Mouse (Mus musculus) hindbrain, embryonic 13.5 days (tissue): ENCODE measurements around the gene Slx. TPM values are rescaled to one million over a fixed set of nuclear protein-coding genes. Genes with fewer than 3 reads are reported as not detected.
"Not testable (repeated sequence)": the region's sequence is repeated elsewhere in the genome, so short reads cannot be mapped to it uniquely, and the experiment has no call there.

Experiments used
- ATAC-seq: fragments of 200-750 bp; cut with Nextera tagmentation; 2 replicates; pipeline ENCODE4 v1.8.0; 2017; ENCODE audit warnings: moderate TSS enrichment; ENCODE audit not compliant: low FRiP score
- H3K27ac ChIP-seq: fragments of 300-500 bp; sonication (generic); 2 replicates; pipeline ENCODE4 v1.5.1; 2015; ENCODE audit warnings: inconsistent platforms, mild to moderate bottlenecking, moderate library complexity
- H3K27me3 ChIP-seq: fragments of 300-500 bp; sonication (generic); 2 replicates; pipeline ENCODE4 v1.6.1; 2015; ENCODE audit warnings: mild to moderate bottlenecking, inconsistent platforms
- H3K36me3 ChIP-seq: fragments of 300-500 bp; sonication (generic); 2 replicates; pipeline ENCODE4 v1.6.1; 2015; ENCODE audit warnings: mild to moderate bottlenecking, inconsistent platforms
- H3K4me1 ChIP-seq: fragments of 300-500 bp; sonication (generic); replicated peaks from 2 replicates; pipeline ENCODE4 v1.6.1; 2015; ENCODE audit warnings: inconsistent platforms
- H3K4me2 ChIP-seq: fragments of 300-500 bp; sonication (generic); 2 replicates; pipeline ENCODE4 v1.6.1; 2015; ENCODE audit warnings: inconsistent platforms, mild to moderate bottlenecking, moderate library complexity
- H3K4me3 ChIP-seq: fragments of 300-500 bp; sonication (generic); 2 replicates; pipeline ENCODE4 v1.5.1; 2015; ENCODE audit warnings: mild to moderate bottlenecking, inconsistent platforms
- H3K9ac ChIP-seq: fragments of 300-500 bp; sonication (generic); 2 replicates; pipeline ENCODE4 v1.6.1; 2015; ENCODE audit warnings: mild to moderate bottlenecking, inconsistent platforms
- H3K9me3 ChIP-seq: fragments of 300-500 bp; sonication (generic); 2 replicates; pipeline ENCODE4 v1.6.1; 2016; ENCODE audit warnings: inconsistent platforms
- WGBS: fragments of 180-500 bp; shearing (Covaris S2); methylation state at CpG from one replicate; pipeline ENCODE4 v1.1.7; 2015; 5-methylcytosine and 5-hydroxymethylcytosine counted together
- microRNA-seq: library from miRNA; unstranded; fragments of <30 nt; microRNA quantifications from one replicate; pipeline ENCODE4, GENCODE M21; 2016
- polyA plus RNA-seq: library from polyadenylated mRNA; unstranded; fragments of >200 nt; fragmentation: Nextera tagmentation; extraction: Ambion mirVana; gene quantifications from 2 replicates; pipeline ENCODE4 v1.2.1, GENCODE M21; 2015

Gene Slx
- not detected in 2 replicates for polyA plus RNA-seq

DNA sequence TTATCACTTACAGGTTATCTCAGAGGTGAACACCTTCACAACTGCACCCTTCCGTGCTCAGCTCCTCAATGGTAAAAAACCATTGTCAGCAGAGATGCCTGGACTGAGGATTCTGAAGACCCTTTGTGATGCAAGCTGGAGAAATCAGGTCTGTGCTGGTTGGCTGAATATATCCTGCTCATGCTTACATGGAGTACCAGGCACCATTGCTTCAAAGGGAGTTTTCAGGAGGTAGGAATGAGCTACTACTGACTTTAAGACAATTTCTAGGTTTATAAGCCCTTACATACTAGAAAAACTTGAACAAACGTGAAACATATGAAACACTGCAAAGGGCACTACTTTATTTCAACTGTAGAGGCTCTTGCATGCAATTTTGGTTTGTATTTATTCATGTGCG lies at the start of gene Slx:
Gene Slx, minus strand, starts transcription at position 101 of the 400 bp plus-strand sequence.
- not testable (repeated sequence) for H3K36me3 ChIP-seq, ATAC-seq
- WGBS, result 73% methylated on average over 3 of the region's 3 CpGs

More for the DNA sequence above, at the start of gene Slx:
- not testable (repeated sequence) for H3K9me3 ChIP-seq, H3K4me1 ChIP-seq, H3K4me2 ChIP-seq, H3K27me3 ChIP-seq, H3K27ac ChIP-seq, H3K4me3 ChIP-seq, H3K9ac ChIP-seq

Small RNA genes lying within 50 kb of the gene (microRNA-seq; reads per million reads assigned to microRNA genes)
- not detected for gene Gm27341

Other genes starting within 250 kb of the Slx start
- gene Gm2030, start 235.5 kb downstream of the Slx start, polyA plus RNA-seq, result not detected in 2 replicates
- gene Gm14525, start 157.1 kb upstream of the Slx start, polyA plus RNA-seq, result not detected in 2 replicates